Mouse (Mus musculus) heart, adult 2 months (tissue): Measurements from ENCODE around the gene Asb13. TPM values are rescaled to one million over a fixed set of nuclear protein-coding genes. Genes with fewer than 3 reads are reported as not detected.

Experiments used
- DNase-seq, 2 experiments: peaks; one replicate each; pipeline ENCODE4 v3.0.0; 2021
- H3K27ac ChIP-seq: fragments of 200-600 bp; 2 replicates; pipeline ENCODE4 v1.8.1; 2022
- H3K27me3 ChIP-seq: fragments of 200-500 bp; 2 replicates; pipeline ENCODE4 v1.6.1; 2012; ENCODE audit warnings: mild to moderate bottlenecking, low read length, inconsistent platforms, mixed read lengths; ENCODE audit not compliant: control insufficient read depth, insufficient read depth
- H3K36me3 ChIP-seq: fragments of 200-500 bp; 2 replicates; pipeline ENCODE4 v1.6.1; 2012; ENCODE audit warnings: low read length, inconsistent platforms; ENCODE audit not compliant: control insufficient read depth, insufficient read depth
- H3K4me1 ChIP-seq: fragments of 200-500 bp; 2 replicates; pipeline ENCODE4 v1.6.1; 2011; ENCODE audit warnings: low read length; ENCODE audit not compliant: control insufficient read depth, insufficient read depth
- H3K4me3 ChIP-seq: fragments of 200-600 bp; 2 replicates; pipeline ENCODE4 v1.8.1; 2022
- H3K79me2 ChIP-seq: fragments of 200-500 bp; replicated peaks from 2 replicates; pipeline ENCODE4 v1.6.1; 2012; ENCODE audit warnings: mild to moderate bottlenecking, inconsistent platforms, low read length, moderate library complexity, mixed read lengths; ENCODE audit not compliant: control insufficient read depth, insufficient read depth
- H3K9ac ChIP-seq: fragments of 200-500 bp; 2 replicates; pipeline ENCODE4 v1.6.1; 2012; ENCODE audit warnings: low read depth, mild to moderate bottlenecking, control low read depth, inconsistent platforms, low read length, mixed read lengths
- CTCF ChIP-seq: fragments of 200-600 bp; IDR thresholded peaks from 2 replicates; pipeline ENCODE4 v1.8.1; 2022; ENCODE audit warnings: antibody characterized with exemption, mild to moderate bottlenecking, moderate library complexity
- EP300 ChIP-seq: fragments of 200-500 bp; IDR thresholded peaks from 2 replicates; pipeline ENCODE4 v1.6.1; 2011; ENCODE audit warnings: low read depth, low read length, control low read depth; ENCODE audit not compliant: insufficient read depth
- POLR2A ChIP-seq: fragments of 200-500 bp; IDR thresholded peaks from 2 replicates; pipeline ENCODE4 v1.6.1; 2011; ENCODE audit warnings: mild to moderate bottlenecking, low read depth, low read length, control low read depth; ENCODE audit not compliant: insufficient read depth
- WGBS: fragments of 180-500 bp; shearing (Covaris S2); methylation state at CpG from one replicate; pipeline ENCODE4 v1.1.7; 2018; 5-methylcytosine and 5-hydroxymethylcytosine counted together
- intact Hi-C: fragments of 180-260 bp; cut with DNase I; formaldehyde crosslinking; loops from one replicate; pipeline ENCODE4 v1.15.1; 2025
- polyA plus RNA-seq: library from polyadenylated mRNA; depleted of rRNA; stranded (reverse); fragments of >200 nt; gene quantifications from 2 replicates; pipeline ENCODE4 v1.2.3, GENCODE M21; 2012
- total RNA-seq, 2 experiments: library from RNA; stranded (reverse); gene quantifications; 2 replicates each; pipeline ENCODE4 v1.2.3; 2021

Asb13 gene
- total and polyA plus RNA-seq, 3 experiments = 8.4 to 11.5 (median 8.7) TPM

- Histone ChIP-seq H3K27me3 (0 out of 2 replicates have a peak, but pooled peaks cover 2% of the 10 kb centered on the region), H3K36me3 (no peaks in the 10 kb centered on the region), H3K4me3 (peak overlapping the region; percentile 82), H3K27ac (peak overlapping the region; percentile 86), H3K79me2 (no peaks in the 10 kb centered on the region), H3K4me1 (peaks cover 4% of the 10 kb centered on the region), H3K9ac (peak overlapping the region; percentile 81)
- intact Hi-C loops = loop anchor here (2.0 kb wide), 2 partner anchors 25 to 69 kb away; partner anchors contain the start of gene Asb13
- no peak for TF ChIP-seq CTCF
- TF ChIP-seq POLR2A = no peak
- TF ChIP-seq EP300 = no peak
- DNase-seq = peak in 1 of 2 experiments; percentile 50
- WGBS = under 1% methylated on average over 50 of the region's 50 CpGs
Measured at GRCm38 (mm10) chr13:3610118-3610794, 23.6 kb upstream of the Asb13 start.

GRCm38 (mm10) chr13:3610795-3611438, 22.9 kb upstream of the Asb13 start, which contains the start of gene Fam208b:
TSS of gene Fam208b (minus strand) at chr13:3611108.
- 1% methylated on average over 58 of the region's 58 CpGs for WGBS

GRCm38 (mm10) chr13:3627139-3627538, 6.7 kb upstream of the Asb13 start:
- intact Hi-C loops = no loop called here
- Histone ChIP-seq H3K27me3 (no peaks in the 10 kb centered on the region), H3K9ac (no peak overlapping the region), H3K4me3 (no peak overlapping the region), H3K27ac (no peak overlapping the region), H3K36me3 (no peaks in the 10 kb centered on the region), H3K4me1 (no peaks in the 10 kb centered on the region), H3K79me2 (no peaks in the 10 kb centered on the region)
- 67% methylated on average over 3 of the region's 3 CpGs for WGBS
- DNase-seq = no peak
- TF ChIP-seq CTCF = no peak
- TF ChIP-seq EP300 = no peak
- no peak for TF ChIP-seq POLR2A

More at GRCm38 (mm10) chr13:3610795-3611438, 22.9 kb upstream of the Asb13 start, which contains the start of gene Fam208b:
- H3K27ac ChIP-seq = peak within 1 kb of the TSS; percentile 86
- TF ChIP-seq CTCF (no peak), EP300 (0 out of 2 replicates have a peak, but pooled peaks have one; percentile 2), POLR2A (peak; percentile 88)
- peak within 1 kb of the TSS; percentile 82 for H3K4me3 ChIP-seq
- no peaks in the 10 kb centered on the region for H3K36me3 ChIP-seq
- H3K9ac ChIP-seq = peak within 1 kb of the TSS; percentile 81
- peak; percentile 95 to 99 for DNase-seq
- intact Hi-C loops = loop anchor here (2.0 kb wide), 2 partner anchors 24 to 70 kb away; partner anchors contain the start of gene Asb13
- 0 out of 2 replicates have a peak, but pooled peaks cover 2% of the 10 kb centered on the region for H3K27me3 ChIP-seq
- peaks cover 4% of the 10 kb centered on the region for H3K4me1 ChIP-seq
- H3K79me2 ChIP-seq = no peaks in the 10 kb centered on the region

- WGBS = 12% methylated on average over 3 of the region's 3 CpGs
- intact Hi-C loops = no loop called here
- no peak overlapping the region for H3K27ac ChIP-seq
- H3K27me3 ChIP-seq = no peaks in the 10 kb centered on the region
- no peaks in the 10 kb centered on the region for H3K79me2 ChIP-seq
- H3K4me3 ChIP-seq = no peak overlapping the region
- no peaks in the 10 kb centered on the region for H3K36me3 ChIP-seq
- no peaks in the 10 kb centered on the region for H3K4me1 ChIP-seq
- no peak overlapping the region for H3K9ac ChIP-seq
- DNase-seq = no peak
- TF ChIP-seq POLR2A (no peak), EP300 (no peak), CTCF (no peak)
Measured at GRCm38 (mm10) chr13:3628102-3628501, 5.7 kb upstream of the Asb13 start.

GRCm38 (mm10) chr13:3632551-3632950, 1.3 kb upstream of the Asb13 start:
- Histone ChIP-seq H3K36me3 (0 out of 2 replicates have a peak, but pooled peaks cover 2% of the 10 kb centered on the region), H3K9ac (no peak overlapping the region), H3K4me3 (no peak overlapping the region), H3K79me2 (no peaks in the 10 kb centered on the region), H3K27ac (no peak overlapping the region), H3K27me3 (no peaks in the 10 kb centered on the region), H3K4me1 (0 out of 2 replicates have a peak, but pooled peaks cover 3% of the 10 kb centered on the region)
- 80% methylated on average over 9 of the region's 9 CpGs for WGBS
- TF ChIP-seq CTCF = no peak
- TF ChIP-seq EP300 = no peak
- no peak for DNase-seq
- intact Hi-C loops = no loop called here
